Mouse (Mus musculus): Measurements from ENCODE around the gene Atcay. TPM values are rescaled to one million over a fixed set of nuclear protein-coding genes. Genes with fewer than 3 reads are reported as not detected.
"Not testable (repeated sequence)": the region's sequence is repeated elsewhere in the genome, so short reads cannot be mapped to it uniquely, and the experiment has no call there.

Gene Atcay
- polyA plus RNA-seq, 1 experiment from 2014 or later, result 25.9 TPM

DNA sequence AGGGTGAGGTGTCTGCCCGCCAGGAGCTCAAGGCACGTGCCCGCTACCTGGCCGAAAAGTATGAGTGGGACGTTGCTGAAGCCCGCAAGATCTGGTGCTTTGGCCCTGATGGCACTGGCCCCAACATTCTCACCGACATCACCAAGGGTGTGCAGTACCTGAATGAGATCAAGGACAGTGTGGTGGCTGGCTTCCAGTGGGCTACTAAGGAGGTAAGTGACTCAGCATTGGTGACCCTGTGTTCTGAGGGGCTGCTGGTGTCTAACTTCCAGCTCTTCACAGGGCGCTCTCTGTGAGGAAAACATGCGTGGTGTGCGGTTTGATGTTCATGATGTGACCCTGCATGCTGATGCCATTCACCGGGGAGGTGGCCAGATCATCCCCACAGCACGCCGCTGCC, 49.7 kb downstream of the Atcay start:
- Histone ChIP-seq H3K4me3 (0 out of 2 replicates have a peak overlapping the region, but pooled peaks have one; percentile 12), H3K4me1 (replicated peaks) (peaks cover 58% of the 10 kb centered on the region), H3K36me3 (peaks cover 77% of the 10 kb centered on the region), H3K9me3 (no peaks in the 10 kb centered on the region), H3K27ac (no peak overlapping the region), H3K27me3 (ENCODE audit: insufficient read depth, poor library complexity, severe bottlenecking) (no peaks in the 10 kb centered on the region)
- DNase-seq (ENCODE audit: low spot score), result no peak
- 94% methylated on average over 13 of the region's 13 CpGs for WGBS

DNA sequence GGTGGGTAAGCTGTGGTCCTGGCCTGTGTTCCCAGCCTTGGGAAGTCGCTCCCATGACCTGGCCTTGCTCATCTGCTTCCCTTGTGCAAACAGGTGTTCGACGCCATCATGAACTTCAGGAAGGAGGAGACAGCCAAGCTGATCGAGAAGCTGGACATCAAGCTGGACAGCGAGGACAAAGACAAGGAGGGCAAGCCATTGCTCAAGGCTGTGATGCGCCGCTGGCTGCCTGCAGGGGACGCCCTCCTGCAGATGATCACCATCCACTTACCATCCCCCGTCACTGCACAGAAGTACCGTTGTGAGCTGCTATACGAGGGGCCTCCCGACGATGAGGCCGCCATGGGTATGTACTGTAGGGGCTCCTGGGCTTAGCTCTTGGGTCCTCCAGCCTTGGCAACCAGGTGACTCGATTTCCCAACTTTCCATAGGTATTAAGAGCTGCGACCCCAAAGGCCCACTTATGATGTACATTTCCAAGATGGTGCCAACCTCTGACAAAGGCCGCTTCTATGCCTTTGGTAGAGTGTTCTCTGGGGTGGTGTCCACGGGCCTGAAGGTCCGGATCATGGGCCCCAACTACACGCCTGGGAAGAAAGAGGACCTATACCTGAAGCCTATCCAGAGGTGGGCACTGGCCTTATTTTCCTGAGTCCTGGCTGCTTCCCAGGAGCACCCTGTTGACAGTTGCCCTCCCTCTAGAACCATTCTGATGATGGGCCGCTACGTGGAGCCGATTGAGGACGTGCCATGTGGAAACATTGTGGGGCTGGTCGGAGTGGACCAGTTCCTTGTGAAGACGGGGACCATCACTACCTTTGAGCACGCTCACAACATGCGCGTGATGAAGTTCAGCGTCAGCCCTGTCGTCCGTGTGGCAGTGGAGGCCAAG, 50.9 kb downstream of the Atcay start:
- no peak overlapping the region for H3K27ac ChIP-seq
- peaks cover 65% of the 10 kb centered on the region for H3K36me3 ChIP-seq
- WGBS, result 93% methylated on average over 32 of the region's 32 CpGs
- peaks cover 65% of the 10 kb centered on the region for H3K4me1 ChIP-seq (replicated peaks)
- H3K4me3 ChIP-seq, result peak overlapping the region; percentile 12; the same call in 1 of the 2 replicates
- no peaks in the 10 kb centered on the region for H3K9me3 ChIP-seq
- H3K27me3 ChIP-seq (ENCODE audit: insufficient read depth, poor library complexity, severe bottlenecking), result no peaks in the 10 kb centered on the region
- no peak for DNase-seq (ENCODE audit: low spot score)

DNA sequence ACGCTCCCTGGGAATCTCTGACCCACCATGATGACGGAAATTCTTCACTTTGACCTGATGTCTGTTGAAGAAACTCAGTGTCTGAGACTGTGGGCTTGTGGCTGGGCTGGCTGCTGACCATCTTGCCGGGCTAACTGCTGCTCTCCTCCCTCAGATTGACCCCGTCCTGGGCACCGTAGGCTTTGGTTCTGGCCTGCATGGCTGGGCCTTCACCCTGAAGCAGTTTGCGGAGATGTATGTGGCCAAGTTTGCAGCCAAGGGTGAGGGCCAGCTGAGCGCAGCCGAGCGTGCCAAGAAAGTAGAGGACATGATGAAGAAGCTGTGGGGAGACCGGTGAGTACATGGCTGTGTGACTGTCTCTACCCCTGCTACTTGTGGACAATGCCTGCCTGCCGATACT, 51.7 kb downstream of the Atcay start:
- Histone ChIP-seq H3K36me3 (peaks cover 58% of the 10 kb centered on the region), H3K27me3 (ENCODE audit: insufficient read depth, poor library complexity, severe bottlenecking) (no peaks in the 10 kb centered on the region), H3K4me3 (peak overlapping the region; percentile 100), H3K9me3 (no peaks in the 10 kb centered on the region), H3K4me1 (replicated peaks) (peaks cover 65% of the 10 kb centered on the region), H3K27ac (no peak overlapping the region)
- 96% methylated on average over 11 of the region's 11 CpGs for WGBS
- DNase-seq (ENCODE audit: low spot score), result no peak

DNA sequence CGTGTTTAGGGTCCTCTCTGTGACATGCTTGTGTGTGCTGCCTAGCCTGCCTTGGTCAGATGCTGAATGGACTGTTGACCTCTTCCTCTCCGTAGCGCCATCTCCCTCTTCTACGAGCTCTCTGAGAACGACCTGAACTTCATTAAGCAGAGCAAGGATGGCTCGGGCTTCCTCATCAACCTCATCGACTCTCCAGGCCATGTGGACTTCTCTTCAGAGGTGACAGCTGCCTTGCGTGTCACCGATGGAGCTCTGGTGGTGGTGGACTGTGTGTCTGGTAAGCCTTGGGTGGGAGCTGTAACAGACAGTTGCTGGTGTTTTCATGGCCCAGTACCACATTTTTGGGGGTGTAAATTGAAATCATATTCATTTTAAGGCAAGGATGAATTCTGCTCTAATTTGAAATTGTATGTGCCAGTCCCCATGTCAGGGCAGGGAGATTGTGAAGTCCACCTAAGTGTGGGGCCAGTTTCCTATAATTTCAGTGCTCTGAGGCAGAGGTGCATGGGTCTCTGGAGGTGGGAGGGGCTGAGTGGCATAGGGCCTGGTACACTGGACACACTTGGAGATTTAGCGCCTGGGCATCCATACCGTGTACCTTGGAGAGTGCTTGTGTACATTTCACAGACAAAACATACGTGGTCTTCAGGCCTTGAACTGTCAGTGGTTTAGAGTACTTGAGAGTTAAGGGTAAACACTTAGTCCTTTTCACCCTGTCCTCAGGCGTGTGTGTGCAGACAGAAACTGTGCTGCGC, 52.5 kb downstream of the Atcay start:
- peak overlapping the region; percentile 100 for H3K4me3 ChIP-seq
- H3K4me1 ChIP-seq (replicated peaks), result peaks cover 67% of the 10 kb centered on the region
- H3K9me3 ChIP-seq, result no peaks in the 10 kb centered on the region
- H3K27me3 ChIP-seq (ENCODE audit: insufficient read depth, poor library complexity, severe bottlenecking), result no peaks in the 10 kb centered on the region
- WGBS, result 78% methylated on average over 14 of the region's 14 CpGs
- DNase-seq (ENCODE audit: low spot score), result no peak
- peaks cover 56% of the 10 kb centered on the region for H3K36me3 ChIP-seq
- peak overlapping the region; percentile 98 for H3K27ac ChIP-seq

DNA sequence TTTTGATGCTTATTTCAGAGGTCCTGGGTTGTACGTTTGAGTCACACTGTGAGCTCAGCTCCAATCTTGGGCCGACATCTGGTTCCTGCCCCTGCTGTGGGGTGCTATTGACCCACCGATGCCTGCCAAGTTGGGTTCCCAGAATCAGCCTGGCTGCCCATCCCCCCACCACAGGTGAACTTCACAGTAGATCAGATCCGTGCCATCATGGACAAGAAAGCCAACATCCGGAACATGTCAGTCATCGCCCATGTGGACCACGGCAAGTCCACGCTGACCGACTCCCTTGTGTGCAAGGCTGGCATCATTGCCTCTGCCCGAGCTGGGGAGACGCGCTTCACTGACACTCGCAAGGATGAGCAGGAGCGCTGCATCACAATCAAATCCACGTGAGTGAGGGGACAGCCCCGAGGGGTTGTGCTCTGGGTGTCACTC, 53.1 kb downstream of the Atcay start:
- DNase-seq (ENCODE audit: low spot score), result no peak
- Histone ChIP-seq H3K27ac (peak overlapping the region; percentile 98), H3K4me3 (peak overlapping the region; percentile 100), H3K36me3 (peaks cover 55% of the 10 kb centered on the region), H3K27me3 (ENCODE audit: insufficient read depth, poor library complexity, severe bottlenecking) (no peaks in the 10 kb centered on the region), H3K4me1 (replicated peaks) (peaks cover 71% of the 10 kb centered on the region), H3K9me3 (no peaks in the 10 kb centered on the region)
- WGBS, result 20% methylated on average over 16 of the region's 16 CpGs

DNA sequence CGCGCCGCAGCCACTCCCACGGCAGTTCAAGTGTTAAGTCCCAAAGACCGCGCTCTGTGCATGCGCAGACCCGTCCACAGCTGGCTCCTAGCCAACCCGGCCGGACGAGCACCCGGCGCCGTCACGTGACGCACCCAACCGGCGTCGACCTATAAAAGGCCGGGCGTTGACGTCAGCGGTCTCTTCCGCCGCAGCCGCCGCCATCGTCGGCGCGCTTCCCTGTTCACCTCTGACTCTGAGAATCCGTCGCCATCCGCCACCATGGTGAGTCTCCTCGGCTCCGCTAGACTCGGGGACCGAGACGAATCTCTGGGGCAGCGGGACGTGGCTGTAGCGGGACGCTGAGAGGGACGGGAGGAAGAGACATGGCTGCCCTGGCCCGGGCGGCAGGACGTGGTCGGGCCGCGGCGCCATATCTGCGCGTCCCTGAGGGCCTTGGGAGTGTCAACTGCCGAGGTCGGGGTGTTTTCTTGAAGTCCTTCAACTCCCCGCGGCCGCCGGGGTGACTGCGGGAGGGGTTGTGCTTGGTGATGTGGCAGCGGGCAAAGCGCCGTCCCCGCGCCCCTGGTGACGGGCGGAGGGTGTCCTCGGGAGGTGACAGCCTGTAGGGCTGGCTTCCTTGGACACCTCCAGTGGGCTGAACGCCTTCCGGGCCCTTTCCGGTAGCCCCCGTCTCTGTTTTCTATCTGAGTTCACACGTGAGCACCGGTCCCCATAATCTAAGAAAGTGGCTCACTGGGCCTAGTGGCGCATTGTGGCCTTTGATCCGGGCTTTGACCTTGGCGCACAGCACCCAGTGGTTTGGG, 54.0 kb downstream of the Atcay start, which contains the start of gene Eef2:
Gene Eef2 (plus strand): TSS at position 166 of the 806 bp plus-strand sequence.
- H3K4me3 ChIP-seq, result peak within 1 kb of the TSS; percentile 100
- WGBS, result under 1% methylated on average over 77 of the region's 77 CpGs
- H3K4me1 ChIP-seq (replicated peaks), result peaks cover 63% of the 10 kb centered on the region

DNA sequence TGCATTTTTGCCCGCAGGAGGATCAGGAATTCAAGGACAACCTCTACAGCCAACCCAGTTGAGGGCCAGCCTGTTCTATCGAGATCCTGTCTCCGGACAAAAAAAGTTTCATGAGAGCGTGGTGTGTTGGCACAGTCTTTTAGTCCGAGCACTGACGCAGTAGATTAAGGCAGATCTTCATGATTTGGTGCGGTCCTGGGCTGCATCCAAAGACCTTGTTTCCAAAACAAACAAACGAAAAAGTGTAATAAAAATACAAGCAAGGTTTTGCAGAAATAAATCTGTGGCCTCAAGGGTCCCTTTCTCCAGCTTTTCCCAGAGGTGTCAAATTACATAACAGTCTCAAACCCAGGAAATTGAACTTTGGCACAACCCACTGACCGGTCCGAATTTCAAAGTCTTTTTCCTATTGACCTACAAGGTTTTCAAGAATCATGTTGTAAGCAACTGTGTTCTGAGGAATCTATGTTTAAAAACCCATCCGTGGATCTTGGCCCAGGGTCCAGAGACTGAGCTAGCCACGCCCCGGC, 54.6 kb downstream of the Atcay start:
- peak overlapping the region; percentile 100 for H3K4me3 ChIP-seq
- 11% methylated on average over 13 of the region's 13 CpGs for WGBS

More for the DNA sequence above, 54.0 kb downstream of the Atcay start, which contains the start of gene Eef2:
- H3K27ac ChIP-seq, result peak within 1 kb of the TSS; percentile 98
- no peaks in the 10 kb centered on the region for H3K27me3 ChIP-seq (ENCODE audit: insufficient read depth, poor library complexity, severe bottlenecking)
- peaks cover 46% of the 10 kb centered on the region for H3K36me3 ChIP-seq
- no peaks in the 10 kb centered on the region for H3K9me3 ChIP-seq
- peak; percentile 98 for DNase-seq (ENCODE audit: low spot score)

DNA sequence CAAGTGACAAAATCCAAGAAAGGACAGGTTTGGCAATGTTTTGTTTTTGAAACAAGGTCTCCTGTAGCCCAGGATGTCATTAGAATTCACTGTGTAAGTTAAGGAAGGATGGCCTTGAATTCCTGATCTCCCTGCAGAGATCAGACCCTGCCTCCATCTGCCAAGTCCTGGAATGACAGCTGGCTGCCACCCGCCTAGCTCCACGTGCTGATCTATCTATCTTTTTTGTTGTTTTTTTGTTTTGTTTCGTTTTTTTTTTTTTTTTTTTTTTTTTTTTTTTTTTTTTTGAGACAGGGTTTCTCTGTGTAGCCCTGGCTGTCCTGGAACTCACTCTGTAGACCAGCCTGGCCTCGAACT, 55.3 kb downstream of the Atcay start:
- not testable (repeated sequence) for H3K27me3 ChIP-seq (ENCODE audit: insufficient read depth, poor library complexity, severe bottlenecking); DNase-seq (ENCODE audit: low spot score); H3K9me3 ChIP-seq
- Histone ChIP-seq H3K4me1 (replicated peaks) (peaks cover 56% of the 10 kb centered on the region), H3K4me3 (peak overlapping the region; percentile 100), H3K36me3 (peaks cover 33% of the 10 kb centered on the region), H3K27ac (peak overlapping the region; percentile 98)
- 3% methylated on average over 4 of the region's 4 CpGs for WGBS

More for the DNA sequence above, 54.6 kb downstream of the Atcay start:
- Histone ChIP-seq H3K4me1 (replicated peaks) (peaks cover 56% of the 10 kb centered on the region), H3K27ac (peak overlapping the region; percentile 98), H3K9me3 (no peaks in the 10 kb centered on the region), H3K36me3 (peaks cover 40% of the 10 kb centered on the region), H3K27me3 (ENCODE audit: insufficient read depth, poor library complexity, severe bottlenecking) (no peaks in the 10 kb centered on the region)
- DNase-seq (ENCODE audit: low spot score), result no peak

DNA sequence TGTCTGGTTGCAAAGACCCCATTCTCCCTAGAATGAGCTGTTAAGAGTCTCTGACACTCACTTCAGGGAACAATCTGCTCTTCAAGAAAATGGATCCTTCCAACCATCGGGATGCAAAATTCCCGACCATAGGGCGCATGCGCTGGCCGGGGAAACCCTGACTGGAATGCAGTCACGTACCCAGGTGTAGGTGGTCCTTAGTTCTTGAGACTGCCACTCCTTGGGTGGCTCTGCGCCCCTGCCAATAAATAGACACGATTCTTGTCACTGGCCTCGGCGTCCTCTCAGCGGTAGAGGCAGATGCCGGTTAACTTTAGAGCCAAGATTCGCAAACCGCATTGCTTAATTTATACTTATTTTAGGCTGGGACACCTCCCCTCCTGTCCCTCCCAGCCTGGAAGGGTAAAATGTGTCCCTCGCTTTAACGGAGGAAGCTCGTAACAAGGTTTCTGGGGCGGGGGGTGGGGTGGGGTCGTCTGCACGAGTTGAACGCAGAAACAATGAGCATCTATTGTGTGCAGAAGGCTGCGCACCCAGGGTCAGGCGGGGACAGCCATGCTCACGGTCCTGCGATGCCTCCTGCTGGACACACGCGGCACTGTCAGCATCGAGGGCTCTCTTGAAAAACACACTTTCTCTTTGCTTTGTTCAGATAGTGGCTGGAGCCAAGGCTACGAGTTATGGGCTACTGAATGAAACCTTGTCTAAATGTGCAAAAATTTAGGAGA, 55.9 kb downstream of the Atcay start:
- peaks cover 56% of the 10 kb centered on the region for H3K4me1 ChIP-seq (replicated peaks)
- peaks cover 28% of the 10 kb centered on the region for H3K36me3 ChIP-seq

DNA sequence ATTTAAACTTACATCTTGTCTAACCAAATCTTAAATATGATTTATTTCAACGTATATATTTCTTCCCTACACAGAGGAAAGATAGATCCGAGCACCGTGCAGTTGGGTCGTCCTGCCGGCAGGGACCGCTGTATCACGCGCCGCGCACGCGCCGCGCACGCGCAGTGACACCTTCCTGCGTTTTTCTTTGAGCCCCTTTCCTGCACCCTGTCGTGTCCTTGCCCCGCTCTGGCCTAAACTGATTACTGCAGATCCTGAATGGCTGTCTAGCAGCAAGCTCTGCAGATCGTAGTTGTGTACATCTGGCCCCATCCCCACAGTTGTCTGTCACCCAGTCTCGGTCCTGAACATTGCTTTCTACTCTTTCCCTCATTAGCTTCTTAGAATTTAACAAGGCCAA, 57.5 kb downstream of the Atcay start:
- Histone ChIP-seq H3K9me3 (no peaks in the 10 kb centered on the region), H3K27me3 (ENCODE audit: insufficient read depth, poor library complexity, severe bottlenecking) (no peaks in the 10 kb centered on the region), H3K4me1 (replicated peaks) (peaks cover 55% of the 10 kb centered on the region), H3K36me3 (peaks cover 11% of the 10 kb centered on the region), H3K4me3 (peak overlapping the region; percentile 36), H3K27ac (peak overlapping the region; percentile 98)
- peak; percentile 89 for DNase-seq (ENCODE audit: low spot score)
- 3% methylated on average over 21 of the region's 21 CpGs for WGBS

More for the DNA sequence above, 55.9 kb downstream of the Atcay start:
- H3K27ac ChIP-seq, result peak overlapping the region; percentile 98
- no peaks in the 10 kb centered on the region for H3K9me3 ChIP-seq
- peak; percentile 93 for DNase-seq (ENCODE audit: low spot score)
- H3K4me3 ChIP-seq, result peak overlapping the region; percentile 100
- 2% methylated on average over 29 of the region's 29 CpGs for WGBS
- H3K27me3 ChIP-seq (ENCODE audit: insufficient read depth, poor library complexity, severe bottlenecking), result no peaks in the 10 kb centered on the region

DNA sequence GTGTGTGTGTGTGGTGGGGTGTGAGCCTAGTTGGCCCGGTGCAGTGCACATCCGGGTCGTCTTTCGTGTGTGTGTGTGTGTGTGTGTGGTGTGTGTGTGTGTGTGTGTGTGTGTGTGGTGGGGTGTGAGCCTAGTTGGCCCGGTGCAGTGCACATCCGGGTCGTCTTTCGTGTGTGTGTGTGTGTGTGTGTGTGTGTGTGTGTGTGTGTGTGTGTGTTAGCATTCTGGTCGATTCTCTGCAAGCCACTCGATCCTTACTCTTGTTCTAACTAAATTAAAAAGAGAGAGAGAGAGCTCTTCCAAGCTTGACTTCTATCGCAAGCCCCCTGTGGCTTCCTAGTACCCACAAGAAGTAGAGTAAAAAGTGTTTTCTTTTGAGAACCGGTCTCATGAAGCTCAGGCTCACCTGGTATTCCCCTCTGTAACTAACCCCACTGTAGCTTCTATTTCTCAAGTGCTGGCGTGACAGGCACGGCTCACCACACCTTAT, 61.2 kb downstream of the Atcay start:
- H3K27me3 ChIP-seq (ENCODE audit: insufficient read depth, poor library complexity, severe bottlenecking); H3K27ac ChIP-seq; H3K9me3 ChIP-seq; DNase-seq (ENCODE audit: low spot score): not testable (repeated sequence)
- H3K36me3 ChIP-seq, result peaks cover 10% of the 10 kb centered on the region
- peaks cover 56% of the 10 kb centered on the region for H3K4me1 ChIP-seq (replicated peaks)
- H3K4me3 ChIP-seq, result peak overlapping the region; percentile 99
- 59% methylated on average over 11 of the region's 14 CpGs for WGBS

Data from hindbrain, embryonic 10.5 days (tissue).